Mouse (Mus musculus) kidney, adult 11 months (tissue): Measurements from ENCODE around the gene Slc27a4.

Experiments
- DNase-seq: peaks from one replicate; pipeline ENCODE4 v3.0.0; 2022

Gene Slc27a4

DNA sequence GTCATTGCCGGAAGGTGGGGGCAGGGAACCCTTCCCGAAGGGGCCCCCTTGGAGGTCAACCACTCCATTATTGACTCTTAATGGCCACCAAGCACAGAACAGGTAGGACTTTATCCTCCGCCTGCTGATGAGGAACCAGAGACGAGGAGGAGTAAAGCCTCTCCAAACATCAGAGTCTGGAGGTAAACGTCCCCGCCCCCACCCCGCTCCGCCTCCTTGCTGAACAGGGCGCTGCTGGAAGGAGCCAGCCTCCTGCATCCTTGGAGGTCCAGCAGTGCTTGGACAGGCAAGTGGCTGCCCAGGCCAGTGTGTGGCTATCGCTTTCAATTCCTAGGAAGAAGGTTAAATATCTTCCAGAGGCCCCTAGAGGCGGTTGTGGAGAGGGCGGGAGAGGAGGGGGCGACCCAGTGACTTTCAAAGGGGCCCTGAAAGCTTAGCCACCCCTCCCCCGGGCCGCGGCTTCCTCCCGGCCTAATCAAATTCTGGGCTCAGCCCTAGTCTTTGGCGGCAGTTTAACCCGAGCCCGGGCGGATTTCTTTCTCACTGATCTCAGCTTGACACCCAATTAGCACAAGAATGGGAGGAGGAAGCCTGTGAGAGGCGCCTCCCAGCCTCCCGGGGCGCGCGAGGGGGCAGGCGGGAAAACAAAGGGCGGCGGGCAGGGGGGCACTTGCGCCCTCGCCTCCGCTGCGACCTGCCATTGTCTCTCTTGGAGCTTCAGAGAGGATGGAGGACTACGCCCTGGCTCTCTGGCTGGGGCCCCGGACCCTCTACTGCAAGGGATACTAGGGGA, 17.8 kb downstream of the Slc27a4 start, which contains the start of gene Urm1:
Gene Urm1 (plus strand): TSS at position 51 of the 793 bp plus-strand sequence.
- peak; percentile 55 for DNase-seq

DNA sequence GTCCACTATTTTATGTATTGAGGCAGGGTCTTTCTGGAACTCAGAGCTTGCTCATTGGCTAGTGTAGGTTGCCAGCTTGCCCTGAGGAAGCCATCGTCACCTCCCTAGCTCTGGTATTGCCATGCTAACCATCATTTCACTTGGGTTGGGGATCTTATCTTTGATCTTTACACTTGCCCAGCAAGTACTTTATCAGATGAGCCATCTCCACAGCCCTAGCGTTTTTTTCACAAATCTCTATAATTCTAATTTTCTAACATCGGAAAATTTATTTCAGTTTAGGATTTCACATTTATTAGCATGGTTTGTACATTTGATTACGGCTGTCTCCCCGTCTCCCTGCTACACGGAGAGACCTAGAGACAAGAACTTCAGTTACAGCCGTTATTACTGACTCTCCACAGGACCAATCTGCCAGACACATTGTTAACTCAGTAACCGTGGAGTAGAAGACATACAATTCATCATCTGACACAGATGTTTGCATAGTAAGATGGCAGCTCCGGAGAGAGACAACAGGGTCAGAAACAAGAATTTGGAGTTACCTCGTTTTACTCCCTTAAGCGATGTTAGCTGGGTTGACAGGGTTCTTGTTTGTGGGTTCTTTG, 24.0 kb downstream of the Slc27a4 start:
- DNase-seq = no peak

DNA sequence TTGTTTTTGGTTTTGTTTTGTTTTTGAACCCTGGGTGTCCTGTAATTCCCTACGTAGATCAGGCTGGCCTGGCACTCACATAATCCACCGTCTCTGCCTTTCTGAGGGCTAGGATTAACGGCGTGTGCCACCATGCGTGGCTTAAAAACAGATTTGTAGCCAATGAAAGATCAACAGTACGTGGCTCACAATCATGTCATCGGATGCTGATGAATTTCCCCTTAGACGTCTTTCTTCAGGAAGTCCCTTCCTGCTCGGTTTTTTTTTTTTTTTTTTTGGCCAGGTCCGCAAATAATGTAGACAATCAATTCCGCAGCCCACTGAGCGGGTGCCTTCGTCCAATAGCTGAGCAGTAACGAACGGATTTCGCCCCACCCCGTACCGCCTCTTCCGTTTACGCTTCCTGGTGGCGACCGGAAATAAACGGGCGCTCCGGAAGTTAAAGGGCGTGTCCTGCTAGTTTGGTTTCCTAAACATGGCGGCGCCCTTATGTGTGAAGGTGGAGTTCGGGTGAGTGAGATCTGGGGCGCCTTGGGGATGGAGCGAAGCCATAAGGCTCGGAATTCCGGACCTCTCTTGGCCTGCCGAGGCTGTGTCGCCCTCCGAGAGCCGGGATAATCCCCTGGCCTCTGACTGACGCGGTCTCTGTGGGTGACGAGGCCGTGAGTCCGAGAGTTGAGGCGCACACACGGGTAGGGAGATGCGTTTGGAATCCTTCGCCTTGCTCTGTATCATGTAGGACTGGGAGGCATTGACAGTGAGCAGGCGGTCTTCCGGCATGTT, 24.7 kb downstream of the Slc27a4 start:
- peak; percentile 97 for DNase-seq

DNA sequence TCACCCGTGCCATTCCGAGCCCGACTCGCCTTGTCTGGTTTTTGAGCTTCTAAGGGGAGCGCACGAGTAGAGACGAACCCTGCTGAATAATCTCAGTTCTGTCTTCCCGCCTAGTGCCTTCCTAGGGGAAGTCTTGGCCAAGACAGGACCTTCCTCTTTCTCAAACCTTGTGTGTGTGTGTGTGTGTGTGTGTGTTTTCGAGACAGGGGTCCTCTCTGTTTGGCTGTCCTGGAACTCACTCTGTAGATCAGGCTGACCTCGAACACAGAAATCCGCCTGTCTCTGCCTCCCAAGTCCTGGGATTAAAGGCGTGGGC, 25.2 kb downstream of the Slc27a4 start:
- DNase-seq = no peak

DNA sequence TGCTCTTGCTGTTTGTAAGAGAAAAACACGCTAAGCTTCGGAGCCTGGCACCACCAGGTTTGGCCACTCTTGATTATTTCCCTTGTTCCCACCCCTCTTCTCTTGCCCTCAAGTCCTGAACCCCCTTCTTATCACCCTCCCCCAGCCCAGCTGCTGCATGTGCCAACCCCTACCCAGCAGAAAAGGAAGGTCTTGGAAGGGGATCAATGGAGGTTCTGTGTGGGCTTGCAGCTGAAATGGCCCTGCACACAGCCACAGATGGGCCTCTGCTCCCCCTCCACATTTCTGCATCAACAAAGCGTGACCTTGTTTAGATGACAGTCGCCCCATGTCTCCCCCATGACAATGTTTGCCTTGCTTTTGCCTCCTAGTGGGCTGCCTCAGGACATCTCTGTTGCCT, 28.7 kb downstream of the Slc27a4 start:
- DNase-seq = no peak

DNA sequence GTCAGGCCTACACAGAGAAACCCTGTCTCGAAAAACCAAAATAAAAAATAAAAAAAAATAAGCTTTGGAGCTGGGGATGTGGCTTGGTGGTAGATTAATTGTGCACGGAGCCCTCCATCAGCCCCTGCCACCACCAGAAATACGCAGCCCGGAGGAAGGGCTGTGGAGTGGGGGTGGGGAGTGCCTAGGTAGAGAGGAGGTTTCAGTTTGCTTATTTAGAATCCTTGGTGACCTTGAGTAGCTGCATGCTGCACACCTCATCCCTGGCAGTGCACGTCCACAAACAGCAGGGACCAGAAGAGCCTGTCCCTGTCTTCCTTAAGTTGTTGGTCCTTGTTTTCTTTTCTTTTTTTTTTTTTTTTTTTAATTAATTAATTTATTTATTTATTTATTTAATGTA, 31.4 kb downstream of the Slc27a4 start:
- DNase-seq = no peak

DNA sequence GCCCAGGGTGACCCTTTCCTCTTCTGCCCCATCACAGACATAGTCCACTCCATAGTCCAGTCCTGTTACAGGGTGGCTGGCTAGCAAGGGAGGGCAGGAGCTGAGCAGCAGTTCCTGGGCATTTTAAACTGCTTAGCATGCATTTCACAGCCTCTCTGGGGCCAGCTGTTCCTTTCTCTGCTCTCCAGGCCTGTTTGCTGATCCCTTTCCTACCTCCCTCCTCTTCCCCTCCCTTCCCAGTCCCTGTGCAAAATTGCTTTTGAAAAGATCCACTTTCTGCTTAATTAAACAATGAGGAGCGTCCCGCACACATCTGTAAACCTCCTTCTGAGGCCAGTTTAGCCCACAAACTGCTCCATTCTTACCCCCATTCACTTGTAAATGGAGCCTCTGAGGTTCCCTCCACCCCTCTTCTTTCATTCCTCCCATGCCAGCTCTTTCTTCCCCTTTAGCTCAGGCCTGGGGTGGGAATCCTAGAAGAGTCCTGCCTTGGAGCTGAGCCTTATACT, 33.0 kb downstream of the Slc27a4 start:
- DNase-seq = peak; percentile 63

DNA sequence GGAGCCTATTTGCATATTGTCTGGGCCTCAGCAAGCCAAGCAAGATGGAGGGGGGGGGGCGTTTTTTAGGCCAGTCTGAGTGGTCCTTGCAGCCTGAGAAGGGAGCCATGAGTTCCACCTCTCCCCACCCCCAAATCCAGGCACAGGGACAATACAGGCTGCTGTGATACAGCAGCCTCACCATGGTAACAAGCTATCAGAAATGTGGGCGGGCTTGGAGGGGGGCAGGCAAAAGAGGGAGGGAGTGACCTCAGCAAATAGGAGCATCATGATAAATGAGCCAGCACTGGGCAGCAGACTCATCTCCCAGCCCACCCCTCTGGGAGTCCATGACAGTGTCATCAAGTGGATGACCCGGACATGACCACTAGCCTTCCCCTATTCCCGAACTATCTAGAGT, 37.0 kb downstream of the Slc27a4 start:
- DNase-seq = no peak

DNA sequence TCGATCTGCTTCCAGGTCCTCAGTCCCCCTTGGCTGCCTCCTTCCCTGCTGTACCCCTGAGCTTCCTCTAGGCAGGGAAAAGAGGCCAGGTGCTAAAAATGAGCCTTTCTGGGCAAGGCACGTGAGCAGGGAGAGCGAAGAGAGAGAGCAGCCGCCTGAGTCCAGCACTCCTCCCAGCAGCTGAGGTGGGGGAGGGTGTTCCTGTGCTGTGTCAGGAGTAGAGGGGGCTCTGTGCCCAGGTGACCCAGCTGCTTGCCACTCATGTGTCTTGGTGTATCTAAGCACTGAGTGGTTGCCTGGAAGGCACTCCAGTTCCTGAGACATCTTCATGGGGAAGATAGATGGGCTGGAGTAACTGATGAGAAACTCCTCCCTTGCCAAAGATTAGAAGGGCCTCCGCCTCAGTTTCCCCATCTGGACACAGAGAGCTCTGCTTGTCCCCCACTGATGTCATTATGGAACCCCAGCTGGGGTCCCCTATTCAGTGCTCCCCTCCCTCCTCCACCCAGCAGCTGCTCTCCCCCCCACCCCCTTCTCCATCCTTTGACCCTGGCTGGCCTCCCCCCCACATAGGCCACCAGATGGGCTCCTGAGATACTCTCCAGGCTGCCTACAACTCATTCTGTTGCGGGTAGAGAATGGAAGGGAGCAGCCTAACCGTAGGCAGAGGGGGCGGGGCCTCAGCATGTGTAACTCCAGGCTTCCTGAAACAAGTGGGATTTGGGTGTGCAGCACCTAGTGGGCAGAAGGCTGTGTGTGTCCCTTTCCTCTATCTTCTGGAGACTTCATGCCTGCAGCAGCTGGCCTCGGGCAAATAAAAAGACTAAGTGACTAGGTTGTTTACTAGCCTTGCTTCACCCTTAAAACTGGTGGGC, 41.0 kb downstream of the Slc27a4 start:
- DNase-seq = no peak

DNA sequence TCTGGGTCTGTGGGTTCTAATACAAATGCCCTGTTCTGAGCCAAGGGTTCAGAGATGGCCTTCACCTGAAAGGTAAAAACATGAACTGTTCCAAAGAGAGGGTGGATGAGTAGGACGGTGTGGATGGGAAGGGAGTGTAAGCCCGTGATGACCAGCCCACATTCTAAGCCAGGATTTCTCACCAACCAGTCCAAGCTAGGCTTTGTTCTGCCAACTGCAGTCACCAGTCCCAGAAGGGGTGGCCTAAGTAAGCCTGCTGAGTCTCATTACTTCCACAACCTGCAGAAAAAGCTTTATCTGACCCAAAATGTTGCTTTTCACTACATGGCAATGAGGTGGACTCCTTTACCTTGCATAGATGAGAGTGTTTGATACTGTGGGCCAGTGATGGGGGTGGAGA, 41.7 kb downstream of the Slc27a4 start:
- DNase-seq = no peak

DNA sequence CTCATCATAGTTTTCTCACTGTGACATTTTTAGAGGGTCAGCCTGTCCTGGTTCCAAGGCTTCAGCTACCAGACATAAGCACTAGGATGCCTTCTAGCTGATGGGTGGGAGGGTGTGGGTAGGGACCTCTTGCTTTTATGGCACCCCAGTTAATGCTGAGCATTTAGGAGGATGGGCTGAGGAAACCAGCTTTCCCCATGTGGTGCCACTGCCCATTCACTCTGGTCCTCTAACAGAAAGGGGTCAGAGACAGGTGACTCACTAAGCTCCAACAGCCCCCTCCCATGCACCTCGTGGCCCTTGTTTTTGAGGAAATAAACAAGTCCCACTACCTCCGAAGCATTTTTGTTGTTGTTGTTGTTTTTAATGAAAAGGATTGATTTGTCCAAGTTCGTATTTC, 42.2 kb downstream of the Slc27a4 start:
- DNase-seq = no peak

DNA sequence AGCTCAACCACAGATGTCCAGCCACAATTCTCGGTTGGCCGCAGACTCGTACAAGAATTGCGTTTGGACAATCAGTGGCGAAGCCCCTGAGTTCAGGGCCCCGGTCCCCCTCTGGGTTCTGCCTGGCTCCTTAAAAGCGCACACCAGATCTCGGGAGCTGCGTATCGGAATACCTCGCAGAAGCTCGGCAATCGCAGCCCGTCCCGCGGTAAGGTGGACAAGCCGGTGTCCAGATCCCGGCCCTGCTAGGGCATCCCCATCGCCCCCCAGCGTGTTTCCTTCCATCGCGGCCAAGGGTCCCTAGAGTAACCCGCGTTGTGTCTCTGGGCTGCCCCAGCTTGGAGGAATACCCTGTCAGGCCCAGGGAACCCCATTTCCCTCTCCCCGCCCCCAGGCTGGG, 43.2 kb downstream of the Slc27a4 start:
- DNase-seq = no peak

DNA sequence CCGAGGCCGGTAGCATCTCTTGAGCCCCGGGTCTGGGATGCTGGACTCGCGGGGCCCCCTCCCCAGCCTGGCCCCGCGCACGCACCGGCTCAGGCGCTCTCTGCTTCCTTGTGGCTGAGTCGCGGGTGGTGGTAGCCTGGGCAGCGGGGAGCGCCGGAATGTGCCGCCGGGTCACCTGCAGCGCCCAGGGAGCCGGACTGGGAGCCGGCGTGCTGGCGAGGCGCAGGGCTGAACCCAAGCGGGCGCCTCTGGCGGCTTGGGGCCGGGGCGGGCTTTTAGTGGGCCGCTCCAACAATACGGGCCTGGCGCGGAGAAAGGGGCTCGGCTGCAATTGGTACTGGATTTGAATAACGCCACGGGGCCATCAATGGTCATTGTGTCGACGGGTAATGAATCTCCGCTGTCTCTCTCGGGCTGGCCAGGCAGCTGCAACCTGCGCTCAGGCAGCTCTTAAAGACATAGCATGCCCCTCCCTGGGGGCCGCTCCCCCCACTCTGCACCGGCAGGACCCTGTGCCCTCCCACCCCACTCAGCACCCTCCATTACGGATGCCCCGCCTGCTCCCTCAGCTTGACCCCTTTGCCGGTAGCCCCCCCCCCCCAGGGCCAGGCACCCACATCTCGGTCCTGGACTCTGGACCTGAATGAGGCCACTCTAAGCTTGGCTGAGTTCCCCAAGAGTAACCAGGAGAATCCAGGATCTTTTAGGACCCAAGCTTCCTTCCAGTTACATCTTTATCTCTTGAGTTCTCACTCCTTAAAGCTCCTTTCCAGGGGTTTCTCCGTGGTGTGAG, 43.8 kb downstream of the Slc27a4 start:
- no peak for DNase-seq

DNA sequence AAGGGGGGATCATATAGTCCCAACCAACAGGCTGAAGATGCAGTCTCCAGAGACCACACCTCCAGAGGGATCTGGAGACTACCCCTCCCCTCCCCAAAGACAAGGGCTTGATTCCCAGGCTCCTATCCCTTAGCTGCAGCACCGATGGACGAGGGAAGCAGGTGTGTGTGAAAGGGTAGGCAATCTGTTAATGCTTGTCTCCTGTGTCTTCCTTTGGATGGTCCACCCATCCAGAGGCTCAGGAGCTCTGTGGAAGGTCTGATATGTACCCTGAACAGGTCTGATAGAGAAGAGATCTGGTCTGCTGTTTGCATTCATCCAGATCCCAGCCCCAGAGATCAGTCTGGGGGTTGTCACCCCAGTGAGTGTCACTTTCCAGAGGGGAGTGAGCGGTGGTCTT, 44.5 kb downstream of the Slc27a4 start:
- no peak for DNase-seq

DNA sequence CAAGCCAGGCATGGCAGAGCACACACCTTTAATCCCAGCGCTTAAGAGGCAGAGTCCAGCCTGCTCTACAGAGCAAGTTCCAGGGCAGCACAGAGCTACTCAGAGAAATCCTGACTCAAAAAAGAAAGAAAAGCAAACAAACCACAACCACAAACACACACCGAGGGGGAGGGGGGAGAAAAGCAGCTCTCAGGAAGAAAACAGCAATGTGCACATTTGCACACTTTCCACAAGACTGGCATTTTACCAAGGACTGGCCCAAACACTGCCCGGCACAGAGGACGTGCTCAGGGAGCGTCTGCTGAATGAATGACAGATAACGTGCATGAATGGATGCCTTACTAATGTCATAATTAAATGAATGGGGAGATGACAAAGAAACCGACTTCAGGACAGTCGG, 46.6 kb downstream of the Slc27a4 start:
- DNase-seq = no peak

DNA sequence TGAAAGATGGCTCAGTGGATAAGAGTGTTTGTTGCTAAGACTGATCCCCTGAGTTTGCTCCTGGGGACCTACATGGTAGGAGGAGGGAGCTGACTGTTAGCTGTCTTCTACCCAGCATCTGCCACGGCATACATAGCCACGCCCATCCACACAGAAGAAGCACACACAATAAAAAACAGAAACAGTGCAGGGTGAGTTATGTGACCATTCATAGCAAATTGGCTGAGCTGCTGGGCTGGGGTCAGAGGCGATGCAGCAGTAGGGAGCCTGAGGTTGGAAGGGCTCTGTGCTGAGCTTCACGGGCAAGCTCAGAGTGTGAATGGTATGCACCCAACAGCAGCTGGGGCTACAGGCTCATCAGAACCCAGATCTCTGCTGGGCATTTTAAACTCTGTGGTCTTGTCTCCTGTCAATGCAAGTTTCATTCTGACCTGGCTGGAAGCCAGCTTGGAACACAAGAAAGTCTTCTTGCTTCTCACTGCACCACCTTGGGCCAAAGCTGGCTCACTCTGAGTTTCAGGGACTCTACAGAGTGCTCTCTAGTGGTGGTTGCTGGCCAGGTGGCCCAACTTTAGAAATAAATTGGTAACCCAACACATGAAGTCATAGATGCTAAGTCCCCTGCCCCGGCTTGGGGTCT, 47.5 kb downstream of the Slc27a4 start:
- no peak for DNase-seq

DNA sequence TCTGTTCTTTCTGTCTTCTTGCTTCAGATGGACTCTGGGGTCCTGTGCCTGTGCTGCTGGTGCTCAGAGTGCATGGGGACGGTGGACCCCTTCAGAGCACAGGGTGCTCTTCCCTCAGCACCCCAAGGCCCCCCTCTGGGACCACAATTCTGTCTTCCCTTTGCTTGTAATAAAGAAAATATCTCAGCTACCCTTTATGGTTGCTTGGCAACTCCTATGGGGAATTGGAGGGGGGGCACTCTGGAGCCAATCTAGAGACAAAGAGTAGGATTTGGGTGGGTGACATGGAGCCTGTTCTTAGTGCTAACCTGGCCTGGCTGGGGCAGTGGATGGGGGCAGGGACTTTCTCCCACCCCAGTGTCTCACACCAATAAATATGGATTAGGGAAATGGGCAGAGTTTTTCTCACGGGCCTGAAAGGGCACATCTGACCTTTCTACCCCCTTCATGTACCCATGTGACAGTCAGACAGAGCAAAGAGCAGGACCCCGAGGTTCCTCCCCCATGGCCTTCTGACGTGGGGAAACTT, 50.6 kb downstream of the Slc27a4 start:
- no peak for DNase-seq

DNA sequence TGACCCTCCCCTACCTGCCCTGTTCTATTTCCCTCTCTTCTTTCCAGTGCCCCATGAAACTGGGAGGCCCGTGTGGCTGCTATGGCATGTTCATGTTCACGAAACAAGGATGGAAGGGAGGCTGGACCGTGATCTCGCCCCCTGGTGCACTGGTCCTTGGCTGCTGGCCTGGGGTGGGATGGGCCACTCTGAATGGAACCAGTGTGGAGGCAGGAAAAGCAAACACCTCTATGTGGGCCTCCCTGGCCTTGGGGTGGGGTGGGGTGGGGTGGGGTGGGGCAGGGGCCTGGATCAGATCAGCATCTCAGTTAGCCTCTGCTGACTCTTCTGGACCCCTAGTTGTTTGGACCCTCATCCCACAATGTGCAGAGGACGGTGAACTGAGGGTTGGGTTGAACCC, 51.3 kb downstream of the Slc27a4 start:
- no peak for DNase-seq

DNA sequence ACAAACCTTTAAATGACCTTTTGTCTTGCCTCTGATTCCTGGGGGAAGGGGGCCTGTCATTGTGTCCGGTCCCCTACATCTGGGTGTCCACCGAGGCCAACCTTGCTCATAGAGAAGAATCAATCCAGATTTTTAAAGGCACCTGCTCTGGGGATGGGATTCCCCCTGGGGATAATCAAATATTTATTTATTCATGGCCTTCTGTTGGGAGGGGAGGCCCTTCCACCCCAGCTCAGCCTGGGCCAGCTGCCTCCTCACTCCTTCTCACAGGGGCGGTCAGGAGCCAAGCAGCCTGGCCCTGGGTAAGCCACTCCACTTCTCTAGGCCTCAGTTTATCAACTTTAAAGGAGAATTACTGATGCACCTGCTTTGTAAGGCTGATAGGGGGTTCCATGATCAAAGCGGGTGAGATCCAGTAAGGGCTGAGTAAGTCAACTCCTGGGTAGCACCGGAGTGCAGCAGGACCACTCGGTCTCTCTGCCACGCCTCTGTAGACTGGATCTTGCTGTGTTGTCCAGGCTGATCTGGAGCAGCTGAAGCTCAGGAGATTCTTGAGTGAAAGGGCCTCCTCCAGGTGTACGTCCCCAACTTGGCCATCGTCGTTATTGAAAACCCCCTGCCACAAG, 53.3 kb downstream of the Slc27a4 start:
- no peak for DNase-seq

DNA sequence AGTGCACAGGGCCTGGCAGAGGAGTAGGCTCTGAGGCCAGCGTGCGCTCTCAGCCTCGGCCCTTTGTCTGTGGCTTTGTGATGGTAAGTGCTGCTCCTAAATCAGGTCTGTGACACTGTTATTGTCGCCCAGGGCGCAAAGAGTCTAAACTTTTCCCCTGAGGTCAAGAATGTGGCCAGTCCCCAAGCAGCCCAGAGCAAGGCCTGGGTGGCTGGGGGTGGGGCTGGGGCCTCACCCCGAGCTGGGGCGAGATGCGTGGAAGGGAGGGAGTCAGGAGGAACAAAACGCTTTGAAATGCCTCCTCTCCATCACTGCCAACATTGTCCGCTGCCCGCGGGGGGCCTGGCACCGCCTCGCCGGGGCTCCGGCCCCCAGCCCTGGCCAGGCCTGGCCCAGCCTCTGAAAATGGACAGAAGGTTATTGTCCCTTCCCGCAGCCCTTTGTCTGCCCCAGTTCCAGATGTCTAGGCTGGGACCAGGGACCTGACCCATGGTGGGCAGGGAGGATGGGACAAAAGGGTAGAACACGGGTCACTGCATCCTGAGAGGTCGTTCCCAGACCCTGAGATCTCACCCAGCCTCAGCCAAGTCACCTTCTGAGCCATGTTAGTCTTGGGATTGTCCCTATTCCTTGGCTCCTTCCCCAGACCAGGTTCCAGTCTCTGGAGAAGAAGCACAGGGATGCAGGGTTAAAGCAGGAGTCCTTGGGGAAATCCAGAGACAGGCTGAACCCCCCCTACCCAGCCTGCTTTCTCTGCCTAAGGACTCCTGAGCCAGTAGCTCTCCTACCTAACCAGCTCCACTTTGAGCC, 54.2 kb downstream of the Slc27a4 start:
- DNase-seq = no peak
